Mouse (Mus musculus): ENCODE results near the gene Sirpa. TPM values are rescaled to one million over a fixed set of nuclear protein-coding genes. Genes with fewer than 3 reads are reported as not detected.

The Sirpa gene
- total and polyA plus RNA-seq, 3 experiments: 28.3 to 29.4 (median 28.9) TPM

- no peaks in the 10 kb centered on the region for H3K27me3 ChIP-seq (ENCODE audit: control insufficient read depth, insufficient read depth, low read length)
- intact Hi-C loops (cut with DNase I): no loop called here
- no peak for DNase-seq
- H3K4me3 ChIP-seq: no peak overlapping the region
- 94% methylated on average over 6 of the region's 6 CpGs for WGBS
- H3K79me2 ChIP-seq (replicated peaks; ENCODE audit: control insufficient read depth, insufficient read depth, low read length): no peaks in the 10 kb centered on the region
- H3K27ac ChIP-seq: no peak overlapping the region
- no peak for TF ChIP-seq CTCF (IDR thresholded peaks at IDR 0.05)
- TF ChIP-seq EP300 (IDR thresholded peaks at IDR 0.05; ENCODE audit: insufficient read depth, low read depth, low read length): no peak
- no peak for TF ChIP-seq POLR2A (IDR thresholded peaks at IDR 0.05; ENCODE audit: insufficient read depth, low read depth, low read length)
- H3K4me1 ChIP-seq (ENCODE audit: control insufficient read depth, insufficient read depth, low read length): peaks cover 7% of the 10 kb centered on the region
- H3K36me3 ChIP-seq (ENCODE audit: control insufficient read depth, insufficient read depth, low read length): no peaks in the 10 kb centered on the region
- no peak overlapping the region for H3K9ac ChIP-seq (ENCODE audit: low read depth, low read length)
Observed at GRCm38 (mm10) chr2:129628456-129629185, 36.0 kb downstream of the Sirpa start.

GRCm38 (mm10) chr2:129629786-129630531 is 37.3 kb downstream of the Sirpa start:
- H3K9ac ChIP-seq (ENCODE audit: low read depth, low read length): no peak overlapping the region
- no peaks in the 10 kb centered on the region for H3K36me3 ChIP-seq (ENCODE audit: control insufficient read depth, insufficient read depth, low read length)
- H3K79me2 ChIP-seq (replicated peaks; ENCODE audit: control insufficient read depth, insufficient read depth, low read length): no peaks in the 10 kb centered on the region
- TF ChIP-seq EP300 (IDR thresholded peaks at IDR 0.05; ENCODE audit: insufficient read depth, low read depth, low read length) (no peak), POLR2A (IDR thresholded peaks at IDR 0.05; ENCODE audit: insufficient read depth, low read depth, low read length) (no peak), CTCF (IDR thresholded peaks at IDR 0.05) (no peak)
- intact Hi-C loops (cut with DNase I): no loop called here
- WGBS: 96% methylated on average over 15 of the region's 15 CpGs
- peak in 1 of 2 experiments; percentile 16 for DNase-seq
- peaks cover 7% of the 10 kb centered on the region for H3K4me1 ChIP-seq (ENCODE audit: control insufficient read depth, insufficient read depth, low read length)
- H3K27ac ChIP-seq: no peak overlapping the region
- H3K27me3 ChIP-seq (ENCODE audit: control insufficient read depth, insufficient read depth, low read length): no peaks in the 10 kb centered on the region
- H3K4me3 ChIP-seq: no peak overlapping the region

DNA sequence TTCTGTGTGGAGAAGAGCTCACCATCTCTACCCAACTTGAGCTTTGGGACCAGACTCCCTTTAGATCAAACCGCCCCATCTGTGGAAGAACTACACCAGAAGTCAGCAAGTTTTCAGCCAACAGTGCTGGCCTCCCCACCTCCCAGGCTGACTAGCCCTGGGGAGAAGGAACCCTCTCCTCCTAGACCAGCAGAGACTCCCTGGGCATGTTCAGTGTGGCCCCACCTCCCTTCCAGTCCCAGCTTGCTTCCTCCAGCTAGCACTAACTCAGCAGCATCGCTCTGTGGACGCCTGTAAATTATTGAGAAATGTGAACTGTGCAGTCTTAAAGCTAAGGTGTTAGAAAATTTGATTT is 37.9 kb downstream of the Sirpa start:
- Histone ChIP-seq H3K27ac (no peak overlapping the region), H3K36me3 (ENCODE audit: control insufficient read depth, insufficient read depth, low read length) (no peaks in the 10 kb centered on the region), H3K9ac (ENCODE audit: low read depth, low read length) (no peak overlapping the region), H3K27me3 (ENCODE audit: control insufficient read depth, insufficient read depth, low read length) (no peaks in the 10 kb centered on the region), H3K4me1 (ENCODE audit: control insufficient read depth, insufficient read depth, low read length) (peaks cover 7% of the 10 kb centered on the region), H3K79me2 (replicated peaks; ENCODE audit: control insufficient read depth, insufficient read depth, low read length) (no peaks in the 10 kb centered on the region), H3K4me3 (no peak overlapping the region)
- 88% methylated on average over 3 of the region's 3 CpGs for WGBS
- DNase-seq: no peak
- no peak for TF ChIP-seq EP300 (IDR thresholded peaks at IDR 0.05; ENCODE audit: insufficient read depth, low read depth, low read length)
- TF ChIP-seq CTCF (IDR thresholded peaks at IDR 0.05): no peak
- TF ChIP-seq POLR2A (IDR thresholded peaks at IDR 0.05; ENCODE audit: insufficient read depth, low read depth, low read length): no peak
- intact Hi-C loops (cut with DNase I): no loop called here

GRCm38 (mm10) chr2:129630978-129631660 is 38.5 kb downstream of the Sirpa start:
- Histone ChIP-seq H3K27ac (no peak overlapping the region), H3K4me1 (ENCODE audit: control insufficient read depth, insufficient read depth, low read length) (peaks cover 7% of the 10 kb centered on the region), H3K27me3 (ENCODE audit: control insufficient read depth, insufficient read depth, low read length) (no peaks in the 10 kb centered on the region), H3K4me3 (no peak overlapping the region), H3K9ac (ENCODE audit: low read depth, low read length) (no peak overlapping the region), H3K36me3 (ENCODE audit: control insufficient read depth, insufficient read depth, low read length) (no peaks in the 10 kb centered on the region), H3K79me2 (replicated peaks; ENCODE audit: control insufficient read depth, insufficient read depth, low read length) (no peaks in the 10 kb centered on the region)
- DNase-seq: no peak
- TF ChIP-seq CTCF (IDR thresholded peaks at IDR 0.05): no peak
- no peak for TF ChIP-seq EP300 (IDR thresholded peaks at IDR 0.05; ENCODE audit: insufficient read depth, low read depth, low read length)
- TF ChIP-seq POLR2A (IDR thresholded peaks at IDR 0.05; ENCODE audit: insufficient read depth, low read depth, low read length): no peak
- intact Hi-C loops (cut with DNase I): no loop called here
- WGBS: 46% methylated on average over 7 of the region's 7 CpGs

- Histone ChIP-seq H3K4me1 (ENCODE audit: control insufficient read depth, insufficient read depth, low read length) (peaks cover 7% of the 10 kb centered on the region), H3K79me2 (replicated peaks; ENCODE audit: control insufficient read depth, insufficient read depth, low read length) (no peaks in the 10 kb centered on the region), H3K27ac (peak overlapping the region; percentile 66; the same call in 1 of the 2 replicates), H3K4me3 (no peak overlapping the region), H3K36me3 (ENCODE audit: control insufficient read depth, insufficient read depth, low read length) (no peaks in the 10 kb centered on the region), H3K27me3 (ENCODE audit: control insufficient read depth, insufficient read depth, low read length) (no peaks in the 10 kb centered on the region), H3K9ac (ENCODE audit: low read depth, low read length) (no peak overlapping the region)
- intact Hi-C loops (cut with DNase I): no loop called here
- no peak for DNase-seq
- 93% methylated on average over 7 of the region's 7 CpGs for WGBS
- TF ChIP-seq CTCF (IDR thresholded peaks at IDR 0.05) (no peak), EP300 (IDR thresholded peaks at IDR 0.05; ENCODE audit: insufficient read depth, low read depth, low read length) (no peak), POLR2A (IDR thresholded peaks at IDR 0.05; ENCODE audit: insufficient read depth, low read depth, low read length) (no peak)
Observed at GRCm38 (mm10) chr2:129632324-129632723, 39.7 kb downstream of the Sirpa start.

Data from heart, adult 2 months (tissue).